Mouse (Mus musculus) activated CD4-positive, CD25-positive, alpha-beta regulatory T cell (primary cell): ENCODE results near the gene Yif1a. TPM values are rescaled to one million over a fixed set of nuclear protein-coding genes. Genes with fewer than 3 reads are reported as not detected.

ENCODE experiments used
- polyA plus RNA-seq, 2 experiments: library from polyadenylated mRNA; unstranded; fragments of 100-300 nt; shearing (Covaris generic); gene quantifications; one replicate each; pipeline ENCODE4 v1.2.1; 2017

The Yif1a gene
- polyA plus RNA-seq: 10 to 100 TPM; 48.8 to 50.8 TPM

DNA sequence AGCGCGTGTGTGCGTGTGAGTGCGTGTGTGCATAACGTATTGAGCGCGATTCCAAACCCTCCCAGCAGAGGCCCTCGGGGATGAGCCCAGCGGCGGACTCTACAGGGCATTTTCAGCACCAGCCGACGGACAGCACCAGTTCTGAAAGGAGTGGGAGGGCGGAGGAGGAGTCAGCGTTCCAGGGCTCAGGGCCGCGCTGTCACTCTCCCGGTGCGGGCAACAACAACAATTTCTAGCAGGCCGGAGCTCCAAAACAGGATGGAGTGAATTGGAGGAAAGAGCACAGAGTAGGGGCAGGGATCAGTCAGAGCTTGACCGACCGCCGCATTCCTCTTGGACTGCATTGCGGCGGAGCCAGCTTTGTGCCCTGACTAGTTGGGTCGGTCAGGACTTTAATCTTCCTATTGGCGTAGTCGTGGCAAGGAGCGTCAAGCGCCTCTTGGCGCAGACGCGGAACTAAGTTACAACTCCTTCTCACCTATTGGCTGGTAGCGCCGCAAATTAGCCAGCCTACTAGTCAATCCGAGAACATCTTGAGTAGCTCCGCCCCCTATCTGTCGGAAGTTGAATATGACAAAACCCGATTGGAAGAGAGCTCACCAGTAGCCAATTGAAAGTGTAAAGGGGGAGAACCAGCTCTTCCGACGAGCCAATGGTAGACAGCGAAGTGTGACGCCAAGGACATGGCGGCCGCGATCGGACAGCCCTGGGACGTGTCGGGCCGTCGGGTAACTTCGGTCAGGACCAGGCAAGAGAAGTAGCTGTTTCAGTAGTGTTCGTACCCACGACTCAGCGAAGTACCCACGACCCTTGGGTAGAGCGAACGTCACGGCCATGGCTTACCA, at the start of gene Yif1a:
TSS of gene Yif1a (plus strand) at position 655 of the 845 bp plus-strand sequence.

DNA sequence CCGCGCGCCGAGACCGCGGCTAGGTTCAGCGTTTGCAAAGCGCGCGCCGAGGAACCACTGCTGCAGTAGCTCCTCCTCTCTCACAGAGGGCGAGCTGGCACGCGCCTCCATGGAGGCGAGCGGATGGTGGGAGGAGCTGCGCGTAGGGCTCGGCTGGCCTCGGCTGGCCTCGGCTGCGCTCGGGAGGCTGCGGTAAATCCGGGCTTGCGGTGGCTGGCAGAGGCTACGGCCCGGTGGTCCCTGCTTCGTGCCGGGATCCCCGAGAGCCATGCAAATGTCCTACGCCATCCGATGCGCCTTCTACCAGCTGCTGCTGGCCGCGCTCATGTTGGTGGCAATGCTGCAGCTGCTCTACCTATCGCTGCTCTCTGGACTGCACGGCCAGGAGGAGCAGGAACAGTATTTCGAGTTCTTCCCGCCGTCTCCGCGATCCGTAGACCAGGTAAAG, 49.6 kb upstream of the Yif1a start, which contains the start of the genes B4gat1 and AC124502.3:
TSS of gene B4gat1 (plus strand) at position 118 of the 448 bp plus-strand sequence.
TSS of gene AC124502.3 (plus strand) at position 183 of the 448 bp plus-strand sequence.

GRCm38 (mm10) chr19:5040862-5041523, 47.3 kb upstream of the Yif1a start, which contains the start of gene Brms1:
Gene Brms1, plus strand, starts transcription at chr19:5041354.

GRCm38 (mm10) chr19:5050047-5050905, 38.1 kb upstream of the Yif1a start, which contains the start of gene Rin1:
Gene Rin1, plus strand, starts transcription at chr19:5050481.

DNA sequence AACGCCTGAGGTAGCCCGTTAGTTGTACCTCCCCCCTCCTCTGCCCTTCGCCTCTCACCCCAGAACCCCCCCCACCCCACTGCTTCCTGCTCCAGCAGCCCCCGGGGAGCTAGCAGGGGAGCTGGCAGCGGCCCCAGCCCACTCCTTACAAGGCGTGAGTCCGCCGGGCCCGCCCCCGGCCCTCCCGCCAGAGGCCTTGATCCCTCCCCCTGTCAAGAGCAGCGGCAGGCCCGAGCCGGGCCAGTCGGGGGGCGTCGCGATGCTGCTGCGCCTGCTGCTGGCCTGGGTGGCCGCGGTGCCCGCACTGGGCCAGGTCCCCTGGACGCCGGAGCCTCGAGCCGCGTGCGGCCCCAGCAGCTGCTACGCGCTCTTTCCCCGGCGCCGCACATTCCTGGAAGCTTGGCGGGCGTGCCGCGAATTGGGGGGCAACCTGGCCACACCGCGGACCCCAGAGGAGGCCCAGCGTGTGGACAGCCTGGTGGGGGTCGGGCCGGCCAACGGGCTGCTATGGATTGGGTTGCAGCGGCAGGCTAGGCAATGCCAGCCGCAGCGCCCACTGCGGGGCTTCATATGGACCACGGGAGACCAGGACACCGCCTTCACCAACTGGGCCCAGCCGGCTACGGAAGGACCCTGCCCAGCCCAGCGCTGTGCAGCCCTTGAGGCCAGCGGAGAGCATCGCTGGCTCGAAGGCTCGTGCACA, 20.3 kb upstream of the Yif1a start, which contains the start of gene Cd248:
TSS of gene Cd248 (plus strand) at position 212 of the 703 bp plus-strand sequence.

DNA sequence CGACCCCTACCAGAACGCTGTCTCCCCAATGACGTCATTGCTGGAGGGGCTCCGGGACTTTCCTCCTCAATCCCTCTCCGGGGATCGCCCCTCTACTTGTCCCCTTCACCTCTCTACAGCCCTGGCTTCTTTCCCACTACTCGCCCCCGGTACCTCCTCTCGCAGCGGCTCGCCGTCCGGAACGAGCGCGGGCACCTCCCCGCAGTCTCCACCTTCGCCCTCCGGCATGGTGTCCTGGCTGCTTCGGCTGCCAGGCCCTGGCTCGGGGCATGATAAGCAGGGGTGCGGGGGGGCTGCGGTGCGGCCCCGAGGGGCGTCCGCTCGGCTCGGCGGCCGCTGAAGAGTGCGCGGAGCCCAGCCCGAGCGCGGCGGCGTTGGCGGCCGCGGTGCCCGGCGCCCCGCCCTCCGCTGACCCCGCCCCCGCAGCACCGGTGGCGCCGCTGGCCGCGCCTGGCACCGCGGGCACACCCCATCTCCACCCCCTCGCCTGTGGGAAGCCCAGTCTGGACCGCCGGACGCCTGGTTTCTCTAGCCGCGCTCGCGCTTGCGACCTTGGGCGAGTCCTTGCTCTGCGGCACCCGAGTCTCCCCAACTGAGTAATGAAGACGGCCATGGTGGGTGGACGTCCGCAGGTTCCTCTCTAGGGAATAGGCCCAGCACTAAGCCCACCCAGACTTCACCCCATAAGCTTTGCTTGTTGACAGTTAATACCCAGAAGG, 3.0 kb upstream of the Yif1a start, which contains the start of gene Tmem151a:
TSS of gene Tmem151a (minus strand) at position 387 of the 719 bp plus-strand sequence.

DNA sequence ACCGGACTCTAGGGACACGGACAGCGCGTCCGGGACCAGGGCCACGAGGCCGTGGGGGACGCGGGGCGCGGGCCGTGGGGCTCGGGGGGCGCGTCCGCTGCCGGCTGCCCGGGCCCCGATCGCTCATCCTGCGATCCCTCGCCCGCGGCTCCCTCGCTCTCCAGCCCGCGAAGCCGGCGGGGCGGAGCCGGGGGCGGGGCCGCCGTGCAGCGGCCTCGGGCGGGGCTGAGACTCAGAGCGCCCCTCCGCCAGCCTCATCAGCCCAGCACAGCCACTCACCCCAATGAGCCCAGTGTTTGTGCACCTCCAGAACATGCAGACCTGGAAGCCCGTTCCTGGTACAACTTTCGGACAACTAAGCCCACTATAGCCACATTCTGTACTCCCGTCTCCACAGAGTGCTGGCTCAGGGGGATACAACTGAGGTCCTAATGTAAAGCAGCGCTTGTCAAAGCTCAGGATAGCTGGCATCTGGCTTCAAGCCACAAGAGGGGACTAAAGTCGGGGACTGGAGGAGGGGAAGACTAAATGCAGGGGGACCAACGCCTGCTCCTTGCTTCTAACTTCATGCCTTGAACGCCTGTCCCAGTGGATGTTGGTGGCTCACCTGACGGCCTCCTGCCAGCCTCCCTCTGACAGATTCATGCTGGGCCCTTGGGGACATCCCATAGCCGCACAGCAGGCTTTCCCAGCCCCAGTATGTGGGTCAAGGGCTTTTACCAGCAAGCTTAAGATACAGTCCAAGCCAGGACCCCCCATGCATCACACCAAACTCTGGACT, 10.2 kb downstream of the Yif1a start, which contains the start of gene Cnih2:
TSS of gene Cnih2 (minus strand) at position 159 of the 781 bp plus-strand sequence.

GRCm38 (mm10) chr19:5106731-5107191, 18.4 kb downstream of the Yif1a start, which contains the start of gene Rab1b:
Gene Rab1b, minus strand, starts transcription at chr19:5107072.

GRCm38 (mm10) chr19:5118384-5118698, 30.0 kb downstream of the Yif1a start, which contains the start of gene Klc2:
Gene Klc2, minus strand, starts transcription at chr19:5118560.

Other genes with a start within 250 kb of the Yif1a start
- gene Ccs, start 249.2 kb upstream of the Yif1a start, polyA plus RNA-seq: 100 to 1,000 TPM; 132 to 164 TPM
- under 1 TPM; 0.05 to 0.41 TPM for gene Ccdc87, start 249.2 kb upstream of the Yif1a start, polyA plus RNA-seq
- 1 to 10 TPM; 3.3 to 6.6 TPM for gene Ctsf, start 233.4 kb upstream of the Yif1a start, polyA plus RNA-seq
- under 1 TPM; 0.06 to 0.35 TPM for gene Actn3, start 210.6 kb upstream of the Yif1a start, polyA plus RNA-seq
- 10 to 100 TPM in 1 of 2 experiments, 1 to 10 TPM in 1; 6.8 to 12.0 TPM for gene Zdhhc24, start 209.9 kb upstream of the Yif1a start, polyA plus RNA-seq
- under 1 TPM; 0.44 to 0.49 TPM for gene Bbs1, start 181.9 kb upstream of the Yif1a start, polyA plus RNA-seq
- gene Dpp3, start 160.3 kb upstream of the Yif1a start, polyA plus RNA-seq: 100 to 1,000 TPM in 1 of 2 experiments, 10 to 100 TPM in 1; 85.9 to 129 TPM
- under 1 TPM; 0.35 to 0.90 TPM for gene Peli3, start 145.4 kb upstream of the Yif1a start, polyA plus RNA-seq
- gene Mrpl11, start 126.4 kb upstream of the Yif1a start, polyA plus RNA-seq: 10 to 100 TPM; 51.3 to 68.1 TPM
- gene Npas4, start 98.2 kb upstream of the Yif1a start, polyA plus RNA-seq: under 1 TPM in 1 of 2 experiments, not detected in 1; 0.85 TPM
- gene Slc29a2, start 64.7 kb upstream of the Yif1a start, polyA plus RNA-seq: 1 to 10 TPM; 1.7 to 2.1 TPM
- 10 to 100 TPM; 12.0 to 16.9 TPM for gene B4gat1, start 49.7 kb upstream of the Yif1a start, polyA plus RNA-seq
- under 1 TPM; 0.57 to 0.63 TPM for gene AC124502.3, start 49.6 kb upstream of the Yif1a start, polyA plus RNA-seq
- 10 to 100 TPM; 79.6 to 86.4 TPM for gene Brms1, start 47.2 kb upstream of the Yif1a start, polyA plus RNA-seq
- not detected for gene Rin1, start 38.1 kb upstream of the Yif1a start, polyA plus RNA-seq
- under 1 TPM in 1 of 2 experiments, not detected in 1; 0.26 TPM for gene Cd248, start 20.5 kb upstream of the Yif1a start, polyA plus RNA-seq
- gene Tmem151a, start 3.0 kb upstream of the Yif1a start, polyA plus RNA-seq: under 1 TPM in 1 of 2 experiments, not detected in 1; 0.29 TPM
- gene Cnih2, start 10.0 kb downstream of the Yif1a start, polyA plus RNA-seq: 1 to 10 TPM; 2.0 to 5.3 TPM
- 100 to 1,000 TPM; 225 to 243 TPM for gene Rab1b, start 18.5 kb downstream of the Yif1a start, polyA plus RNA-seq
- gene Klc2, start 30.0 kb downstream of the Yif1a start, polyA plus RNA-seq: 1 to 10 TPM; 2.6 to 4.1 TPM
- gene Pacs1, start 184.6 kb downstream of the Yif1a start, polyA plus RNA-seq: 100 to 1,000 TPM in 1 of 2 experiments, 10 to 100 TPM in 1; 73.5 to 129 TPM
- 100 to 1,000 TPM; 293 to 325 TPM for gene Sf3b2, start 206.9 kb downstream of the Yif1a start, polyA plus RNA-seq
- under 1 TPM; 0.10 to 0.39 TPM for gene Gal3st3, start 209.8 kb downstream of the Yif1a start, polyA plus RNA-seq
- under 1 TPM in 1 of 2 experiments, not detected in 1; 0.07 TPM for gene Catsper1, start 247.2 kb downstream of the Yif1a start, polyA plus RNA-seq